Mouse (Mus musculus): ENCODE results near the gene Tmem147. TPM values are rescaled to one million over a fixed set of nuclear protein-coding genes. Genes with fewer than 3 reads are reported as not detected.

The Tmem147 gene
- polyA plus RNA-seq, 1 experiment from 2014 or later: 301 TPM

Other genes with a start within 250 kb of the Tmem147 start
- gene Prodh2, start 235.9 kb downstream of the Tmem147 start, polyA plus RNA-seq (2015; fragmentation: Nextera tagmentation; extraction: Ambion mirVana): not detected in 2 replicates
- 94.8 and 134 TPM in 2 replicates for gene Arhgap33, start 194.5 kb downstream of the Tmem147 start, polyA plus RNA-seq (2015; fragmentation: Nextera tagmentation; extraction: Ambion mirVana)
- gene Hspb6, start 177.4 kb downstream of the Tmem147 start, polyA plus RNA-seq (2015; fragmentation: Nextera tagmentation; extraction: Ambion mirVana): 14.2 TPM in 2 replicates
- gene Proser3, start 177.2 kb downstream of the Tmem147 start, polyA plus RNA-seq (2015; fragmentation: Nextera tagmentation; extraction: Ambion mirVana): 6.8 and 7.5 TPM in 2 replicates
- gene Lin37, start 169.7 kb downstream of the Tmem147 start, polyA plus RNA-seq (2015; fragmentation: Nextera tagmentation; extraction: Ambion mirVana): 51.0 and 58.7 TPM in 2 replicates
- gene U2af1l4, start 166.2 kb downstream of the Tmem147 start, polyA plus RNA-seq (2015; fragmentation: Nextera tagmentation; extraction: Ambion mirVana): 86.8 and 96.9 TPM in 2 replicates
- 13.7 and 17.4 TPM in 2 replicates for gene Gm49396, start 166.2 kb downstream of the Tmem147 start, polyA plus RNA-seq (2015; fragmentation: Nextera tagmentation; extraction: Ambion mirVana)
- gene Psenen, start 165.9 kb downstream of the Tmem147 start, polyA plus RNA-seq (2015; fragmentation: Nextera tagmentation; extraction: Ambion mirVana): 121 and 132 TPM in 2 replicates
- gene Igflr1, start 164.1 kb downstream of the Tmem147 start, polyA plus RNA-seq (2015; fragmentation: Nextera tagmentation; extraction: Ambion mirVana): 4.0 and 6.8 TPM in 2 replicates
- gene Kmt2b, start 140.8 kb downstream of the Tmem147 start, polyA plus RNA-seq (2015; fragmentation: Nextera tagmentation; extraction: Ambion mirVana): 8.1 and 9.3 TPM in 2 replicates
- 0.11 and 0.21 TPM in 2 replicates for gene Zbtb32, start 130.6 kb downstream of the Tmem147 start, polyA plus RNA-seq (2015; fragmentation: Nextera tagmentation; extraction: Ambion mirVana)
- gene Upk1a, start 116.7 kb downstream of the Tmem147 start, polyA plus RNA-seq (2015; fragmentation: Nextera tagmentation; extraction: Ambion mirVana): 0.70 and 0.72 TPM in 2 replicates
- 1,112 and 1,310 TPM in 2 replicates for gene Cox6b1, start 103.4 kb downstream of the Tmem147 start, polyA plus RNA-seq (2015; fragmentation: Nextera tagmentation; extraction: Ambion mirVana)
- not detected in 2 replicates for gene Etv2, start 93.7 kb downstream of the Tmem147 start, polyA plus RNA-seq (2015; fragmentation: Nextera tagmentation; extraction: Ambion mirVana)
- gene Rbm42, start 79.2 kb downstream of the Tmem147 start, polyA plus RNA-seq (2015; fragmentation: Nextera tagmentation; extraction: Ambion mirVana): 125 and 128 TPM in 2 replicates
- gene Haus5, start 64.5 kb downstream of the Tmem147 start, polyA plus RNA-seq (2015; fragmentation: Nextera tagmentation; extraction: Ambion mirVana): 25.7 and 28.8 TPM in 2 replicates
- gene Pmis2, start 57.9 kb downstream of the Tmem147 start, polyA plus RNA-seq (2015; fragmentation: Nextera tagmentation; extraction: Ambion mirVana): not detected in 2 replicates
- gene 2200002J24Rik, start 30.6 kb downstream of the Tmem147 start, polyA plus RNA-seq (2015; fragmentation: Nextera tagmentation; extraction: Ambion mirVana): not detected in 2 replicates
- 3.0 and 3.7 TPM in 2 replicates for gene Atp4a, start 17.3 kb downstream of the Tmem147 start, polyA plus RNA-seq (2015; fragmentation: Nextera tagmentation; extraction: Ambion mirVana)
- 0.82 and 1.1 TPM in 2 replicates for gene Gapdhs, start 14.1 kb upstream of the Tmem147 start, polyA plus RNA-seq (2015; fragmentation: Nextera tagmentation; extraction: Ambion mirVana)
- 0.98 and 1.0 TPM in 2 replicates for gene Sbsn, start 21.9 kb upstream of the Tmem147 start, polyA plus RNA-seq (2015; fragmentation: Nextera tagmentation; extraction: Ambion mirVana)
- 1.8 and 2.2 TPM in 2 replicates for gene Dmkn, start 34.2 kb upstream of the Tmem147 start, polyA plus RNA-seq (2015; fragmentation: Nextera tagmentation; extraction: Ambion mirVana)
- 0.38 TPM in 1 of 2 replicates, not detected in the other for gene Krtdap, start 58.4 kb upstream of the Tmem147 start, polyA plus RNA-seq (2015; fragmentation: Nextera tagmentation; extraction: Ambion mirVana)
- gene Ffar2, start 94.2 kb upstream of the Tmem147 start, polyA plus RNA-seq (2015; fragmentation: Nextera tagmentation; extraction: Ambion mirVana): 0.10 and 0.25 TPM in 2 replicates
- 0.09 and 0.21 TPM in 2 replicates for gene Ffar3, start 126.6 kb upstream of the Tmem147 start, polyA plus RNA-seq (2015; fragmentation: Nextera tagmentation; extraction: Ambion mirVana)
- 0.06 TPM in 1 of 2 replicates, not detected in the other for gene Ffar1, start 132.0 kb upstream of the Tmem147 start, polyA plus RNA-seq (2015; fragmentation: Nextera tagmentation; extraction: Ambion mirVana)
- 0.26 TPM in 1 of 2 replicates, not detected in the other for gene Cd22, start 150.8 kb upstream of the Tmem147 start, polyA plus RNA-seq (2015; fragmentation: Nextera tagmentation; extraction: Ambion mirVana)
- gene Mag, start 185.3 kb upstream of the Tmem147 start, polyA plus RNA-seq (2015; fragmentation: Nextera tagmentation; extraction: Ambion mirVana): 5.3 and 5.8 TPM in 2 replicates
- gene Hamp2, start 195.1 kb upstream of the Tmem147 start, polyA plus RNA-seq (2015; fragmentation: Nextera tagmentation; extraction: Ambion mirVana): 0.44 TPM in 1 of 2 replicates, not detected in the other
- gene Hamp, start 214.5 kb upstream of the Tmem147 start, polyA plus RNA-seq (2015; fragmentation: Nextera tagmentation; extraction: Ambion mirVana): not detected in 2 replicates
- 25.7 and 27.3 TPM in 2 replicates for gene Usf2, start 227.3 kb upstream of the Tmem147 start, polyA plus RNA-seq (2015; fragmentation: Nextera tagmentation; extraction: Ambion mirVana)
- gene Lsr, start 243.9 kb upstream of the Tmem147 start, polyA plus RNA-seq (2015; fragmentation: Nextera tagmentation; extraction: Ambion mirVana): 24.1 and 27.8 TPM in 2 replicates
- gene Fam187b, start 244.2 kb upstream of the Tmem147 start, polyA plus RNA-seq (2015; fragmentation: Nextera tagmentation; extraction: Ambion mirVana): 0.63 and 0.82 TPM in 2 replicates

Data from hindbrain, embryonic 16.5 days (tissue).